Mouse (Mus musculus) hematopoietic stem cell, adult 5-6 weeks (primary cell): ENCODE results near the gene Tatdn2. TPM values are rescaled to one million over a fixed set of nuclear protein-coding genes. Genes with fewer than 3 reads are reported as not detected.
"Not testable (repeated sequence)": the region's sequence is repeated elsewhere in the genome, so short reads cannot be mapped to it uniquely, and the experiment has no call there.

ENCODE experiments used
- ATAC-seq, 2 experiments: fragments of 125-278 bp in 1 of 2; replicated peaks in 1 of 2; 2 replicates each; pipeline ENCODE4 v1.8.0; 2016 to 2017; ENCODE audit warnings: inconsistent platforms in 2 of 2, mild to moderate bottlenecking in 2 of 2, moderate number of reproducible peaks in 2 of 2, low read depth in 1 of 2, moderate TSS enrichment in 1 of 2; ENCODE audit not compliant: low FRiP score in 2 of 2, poor library complexity in 2 of 2, severe bottlenecking in 2 of 2, insufficient read depth in 1 of 2, low TSS enrichment in 1 of 2
- total RNA-seq: library from RNA; stranded (forward); fragments of 172-1452, 232-1000 nt; gene quantifications from 2 replicates; pipeline ENCODE4 v1.2.3, GENCODE M21; 2017

The Tatdn2 gene
- total RNA-seq, 1 experiment from 2014 or later, result 137 TPM

DNA sequence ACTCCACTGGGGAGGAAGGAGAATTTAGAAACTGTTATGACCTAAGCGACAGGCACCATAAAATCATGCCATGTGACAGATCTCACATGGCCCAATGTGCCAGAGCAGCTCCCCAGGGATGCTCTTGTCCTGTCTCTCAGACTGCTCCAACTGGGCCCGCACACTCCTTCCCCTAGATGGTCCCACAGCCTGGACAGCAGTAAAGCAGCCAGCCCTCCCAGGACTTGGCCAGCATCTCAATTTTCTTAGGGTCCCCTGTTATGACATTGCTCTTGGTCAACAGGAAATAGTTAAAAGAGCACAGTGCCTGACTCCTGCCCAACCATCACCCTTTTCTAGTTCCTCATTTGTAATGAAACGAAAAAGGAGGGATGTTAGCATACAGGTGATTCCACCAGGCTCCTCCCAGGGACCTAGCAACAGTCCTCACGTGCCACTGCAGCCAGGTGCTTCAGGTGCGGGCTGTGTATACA is 4.2 kb upstream of the Tatdn2 start:
- no peak for ATAC-seq

DNA sequence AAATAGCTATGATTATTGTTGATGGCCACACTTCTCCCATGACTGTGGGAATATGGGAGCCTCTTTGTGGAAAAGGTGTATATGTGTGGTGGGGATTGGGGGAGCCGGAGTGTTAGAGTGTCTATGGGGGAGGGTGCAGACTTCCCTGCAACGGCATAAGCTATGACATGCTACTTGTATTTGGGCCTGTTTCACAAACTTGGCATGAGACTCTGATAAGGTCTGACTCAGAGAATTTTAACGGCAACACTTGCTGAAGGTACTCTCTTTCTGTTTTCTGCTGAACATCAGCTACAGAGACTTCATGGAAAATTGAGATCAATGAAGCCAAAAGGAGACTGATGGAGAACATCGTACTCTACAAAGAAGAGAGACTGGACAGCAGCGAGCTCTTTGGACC is 3.5 kb upstream of the Tatdn2 start:
- ATAC-seq, result no peak

DNA sequence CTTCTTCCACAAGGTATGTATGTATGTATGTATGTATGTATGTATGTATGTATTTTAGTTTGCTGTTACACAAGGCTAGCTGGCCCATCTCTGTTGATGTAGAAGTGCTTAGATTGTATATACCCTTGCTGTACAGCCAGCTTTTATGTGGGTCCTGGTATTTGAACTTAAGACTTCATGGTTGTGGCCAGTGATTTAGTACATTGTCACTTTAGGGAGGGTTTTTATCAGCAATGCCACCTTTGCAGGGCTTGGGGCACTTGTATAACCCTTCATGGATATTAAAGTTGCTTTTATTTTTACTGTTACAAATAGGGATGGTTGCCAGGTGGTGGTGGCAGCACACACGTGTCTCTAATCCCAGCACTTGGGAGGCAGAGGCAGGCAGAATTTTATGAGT is 1.6 kb upstream of the Tatdn2 start:
- ATAC-seq, result no peak

DNA sequence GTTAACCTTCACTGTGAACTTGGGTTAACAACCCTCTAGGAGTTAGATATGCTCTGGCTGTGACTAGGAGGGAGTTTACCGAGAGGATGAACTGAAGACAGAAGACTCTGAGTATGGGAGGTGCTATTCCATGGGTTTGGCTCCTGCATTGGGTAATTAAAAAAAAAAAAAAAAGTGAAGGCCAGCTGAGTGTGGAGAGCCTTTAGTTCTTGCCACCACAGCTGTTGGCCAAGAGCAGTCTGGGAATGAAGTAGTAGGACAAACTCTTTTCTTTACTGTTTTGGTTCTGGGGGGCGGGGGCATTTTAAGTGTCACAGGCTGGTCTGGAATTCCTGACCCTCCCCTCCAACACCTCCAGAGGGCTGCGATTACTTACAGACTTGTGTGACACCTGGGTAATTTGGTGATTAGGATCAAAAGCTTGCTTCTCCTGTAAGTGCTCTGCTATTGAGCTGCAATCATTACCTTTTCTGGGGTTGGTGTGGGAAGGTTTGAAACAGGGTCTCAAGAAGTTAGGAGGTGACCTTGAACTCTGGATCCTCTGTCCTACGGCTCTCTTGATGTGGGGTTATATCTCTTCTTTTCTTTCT is 989 bp upstream of the Tatdn2 start:
- ATAC-seq, result no peak

DNA sequence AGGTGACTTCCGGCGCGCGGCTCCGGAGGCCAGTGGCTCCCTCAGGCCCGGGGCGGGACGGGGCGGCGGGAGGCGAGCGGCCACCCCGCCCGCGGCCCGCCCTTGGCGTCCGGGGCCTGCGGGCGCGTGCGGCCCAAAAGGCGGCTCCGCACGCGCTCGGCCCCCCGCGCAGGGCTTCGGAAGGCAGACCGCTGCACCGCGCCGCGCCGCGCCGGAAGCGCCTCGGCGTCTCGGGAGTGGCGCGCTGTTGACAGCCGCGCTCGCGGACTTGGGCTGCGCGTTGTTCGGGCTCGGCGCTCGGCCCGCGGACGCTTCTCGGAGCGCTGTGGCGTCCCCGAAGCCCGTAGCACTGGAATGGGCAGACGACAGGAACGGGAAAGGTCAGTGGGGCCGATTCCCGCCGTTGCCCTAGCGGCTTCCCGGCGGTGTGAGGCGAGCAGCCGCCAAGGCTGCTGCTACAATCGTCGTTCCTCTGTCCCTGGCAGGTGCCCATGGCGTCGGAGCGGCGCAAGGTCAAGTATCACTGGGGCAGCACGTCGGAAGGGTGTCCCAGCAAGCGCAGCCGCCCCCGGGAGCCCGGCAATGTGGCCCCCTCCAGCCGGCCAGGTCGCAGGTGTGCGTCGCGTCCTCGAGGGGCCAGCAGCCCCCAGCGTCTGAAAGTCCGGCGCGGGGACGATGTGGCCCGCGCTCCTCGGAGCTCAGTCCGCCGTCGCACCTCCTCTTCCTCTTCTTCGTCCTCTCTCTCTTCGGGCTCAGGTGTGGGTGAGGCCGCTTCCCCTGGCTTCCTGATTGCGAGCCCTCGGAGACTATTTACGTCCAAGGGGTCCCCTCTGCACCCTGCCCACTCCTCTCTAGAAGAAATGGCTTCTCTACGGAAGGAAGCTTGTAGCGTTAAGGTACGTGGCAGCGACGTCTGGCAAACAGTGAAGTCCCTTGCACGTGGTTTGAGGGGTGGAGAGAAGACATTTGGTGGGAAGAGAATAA is 664 bp downstream of the Tatdn2 start:
- ATAC-seq, result no peak

DNA sequence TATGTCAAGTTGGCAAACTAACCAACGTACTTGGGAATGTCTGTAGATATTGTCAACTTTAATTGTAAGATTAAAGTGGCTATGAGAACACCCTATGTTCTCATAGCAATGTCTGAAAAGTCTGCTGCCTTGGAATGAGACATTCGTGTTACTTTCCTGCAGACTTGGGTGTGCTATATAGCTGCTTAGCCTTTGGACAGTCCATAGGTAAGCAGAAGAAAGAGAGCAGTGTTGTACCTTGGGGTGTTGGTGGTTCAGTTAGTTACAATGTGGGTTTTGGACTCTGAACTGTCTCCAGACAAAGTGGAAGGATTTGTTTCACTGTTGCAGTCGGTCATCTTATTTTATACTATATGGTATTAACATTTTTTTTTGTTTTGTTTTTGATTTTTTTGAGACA is 15.9 kb downstream of the Tatdn2 start:
- ATAC-seq, result no peak

GRCm38 (mm10) chr6:113713389-113713788 is 16.5 kb downstream of the Tatdn2 start:
- ATAC-seq, result not testable (repeated sequence)

DNA sequence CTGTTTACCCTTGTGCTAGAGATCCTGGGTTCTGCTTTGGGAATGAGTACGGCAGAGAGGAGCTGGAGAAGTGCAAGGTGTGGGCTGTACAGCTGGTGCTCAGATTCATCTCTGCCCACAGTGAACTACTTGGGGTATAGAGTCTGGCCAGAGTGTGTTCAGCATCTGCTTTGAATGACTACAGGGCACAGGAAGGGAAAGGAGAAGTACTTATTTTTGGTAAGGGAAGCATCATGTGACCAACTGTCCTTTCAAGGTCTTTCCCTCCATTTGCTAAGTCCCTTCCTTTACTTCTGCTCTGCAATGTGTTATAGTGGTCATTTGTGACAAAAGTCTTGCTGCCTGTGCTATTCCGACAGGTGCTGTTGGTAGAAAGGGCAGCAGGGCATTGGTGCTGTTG is 17.4 kb downstream of the Tatdn2 start:
- ATAC-seq, result peak; percentile 52 to 55; a peak in 2 of 4 replicates

- ATAC-seq, result no peak
Measured at GRCm38 (mm10) chr6:113714797-113715196, 17.9 kb downstream of the Tatdn2 start.

- ATAC-seq, result no peak
Measured at GRCm38 (mm10) chr6:113717541-113717940, 20.7 kb downstream of the Tatdn2 start.

GRCm38 (mm10) chr6:113719878-113720277 is 23.0 kb downstream of the Tatdn2 start, which contains the start of gene Ghrl:
Ghrl (minus strand) TSS chr6:113719880.
- ATAC-seq, result no peak

DNA sequence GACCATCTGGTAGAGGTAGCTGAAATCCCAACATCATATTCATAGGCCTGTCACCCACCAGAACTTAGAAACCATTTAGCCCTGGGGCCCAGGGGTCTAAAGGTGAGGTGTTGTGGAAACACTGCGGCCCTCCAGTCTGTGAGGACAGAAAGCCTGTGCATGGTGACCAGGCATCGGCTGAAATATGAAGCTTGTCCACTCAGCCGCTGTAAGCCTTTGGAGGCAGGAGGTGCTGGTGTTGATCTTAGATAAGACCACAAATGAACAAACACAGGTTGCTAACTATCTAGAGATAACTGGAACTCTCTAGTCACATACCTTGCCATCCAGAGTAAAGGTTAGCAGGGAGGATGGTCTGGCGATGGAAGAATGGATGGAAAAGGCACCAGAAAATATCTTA is 24.2 kb downstream of the Tatdn2 start:
- ATAC-seq, result no peak

GRCm38 (mm10) chr6:113728181-113728580 is 31.3 kb downstream of the Tatdn2 start:
- no peak for ATAC-seq

DNA sequence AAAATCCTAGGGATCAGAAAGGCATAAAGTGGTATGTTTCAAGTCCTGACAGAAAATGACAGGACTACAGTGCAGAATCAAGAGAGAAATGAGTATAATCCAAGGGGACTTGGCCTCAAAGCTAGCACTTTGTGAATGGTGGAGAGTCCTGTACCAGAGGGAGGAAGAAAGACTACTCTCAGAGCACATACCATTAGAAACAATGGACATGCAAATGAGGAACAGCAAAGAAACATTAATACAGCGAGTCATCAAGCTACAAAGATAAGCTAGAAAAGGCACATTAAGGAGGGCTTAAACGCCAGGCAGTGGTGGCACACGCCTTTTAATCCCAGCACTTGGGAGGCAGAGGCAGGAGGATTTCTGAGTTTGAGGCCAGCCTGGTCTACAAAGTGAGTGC is 34.4 kb downstream of the Tatdn2 start:
- ATAC-seq, result no peak

DNA sequence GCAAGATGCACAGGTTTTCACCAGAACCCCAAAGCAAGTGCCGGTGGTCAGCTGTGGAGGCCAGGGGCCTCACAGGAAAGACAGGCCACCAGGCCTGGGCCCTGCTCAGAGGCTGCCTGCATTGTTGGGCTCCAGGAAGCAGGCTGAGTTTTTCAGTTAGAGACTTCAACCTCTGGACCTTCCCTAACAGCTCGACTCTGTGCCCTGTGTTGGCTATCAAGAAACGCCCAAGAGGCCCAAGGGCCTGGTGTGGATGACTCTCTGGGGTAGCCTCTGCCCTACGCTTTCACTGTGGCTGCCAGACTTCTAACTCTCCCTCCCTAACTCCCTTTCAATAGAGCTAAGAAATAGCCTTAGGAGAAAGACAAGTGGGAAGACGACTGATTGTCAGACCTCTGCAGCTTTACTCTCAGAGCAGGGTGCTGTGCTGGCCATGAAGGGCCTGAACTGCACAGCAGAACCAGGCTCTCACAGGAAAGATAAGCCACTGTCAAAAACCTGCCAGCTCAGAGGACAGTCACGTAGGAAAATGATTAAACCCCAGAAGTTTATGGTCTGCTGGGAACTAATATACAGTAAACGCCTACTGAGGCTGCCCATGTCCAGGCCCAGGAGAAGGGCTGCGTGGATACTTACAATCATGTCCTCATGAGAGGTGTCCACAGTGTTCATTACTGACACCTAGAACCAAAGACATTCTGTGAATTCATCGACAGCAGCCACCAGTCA is 40.6 kb downstream of the Tatdn2 start:
- ATAC-seq, result no peak

DNA sequence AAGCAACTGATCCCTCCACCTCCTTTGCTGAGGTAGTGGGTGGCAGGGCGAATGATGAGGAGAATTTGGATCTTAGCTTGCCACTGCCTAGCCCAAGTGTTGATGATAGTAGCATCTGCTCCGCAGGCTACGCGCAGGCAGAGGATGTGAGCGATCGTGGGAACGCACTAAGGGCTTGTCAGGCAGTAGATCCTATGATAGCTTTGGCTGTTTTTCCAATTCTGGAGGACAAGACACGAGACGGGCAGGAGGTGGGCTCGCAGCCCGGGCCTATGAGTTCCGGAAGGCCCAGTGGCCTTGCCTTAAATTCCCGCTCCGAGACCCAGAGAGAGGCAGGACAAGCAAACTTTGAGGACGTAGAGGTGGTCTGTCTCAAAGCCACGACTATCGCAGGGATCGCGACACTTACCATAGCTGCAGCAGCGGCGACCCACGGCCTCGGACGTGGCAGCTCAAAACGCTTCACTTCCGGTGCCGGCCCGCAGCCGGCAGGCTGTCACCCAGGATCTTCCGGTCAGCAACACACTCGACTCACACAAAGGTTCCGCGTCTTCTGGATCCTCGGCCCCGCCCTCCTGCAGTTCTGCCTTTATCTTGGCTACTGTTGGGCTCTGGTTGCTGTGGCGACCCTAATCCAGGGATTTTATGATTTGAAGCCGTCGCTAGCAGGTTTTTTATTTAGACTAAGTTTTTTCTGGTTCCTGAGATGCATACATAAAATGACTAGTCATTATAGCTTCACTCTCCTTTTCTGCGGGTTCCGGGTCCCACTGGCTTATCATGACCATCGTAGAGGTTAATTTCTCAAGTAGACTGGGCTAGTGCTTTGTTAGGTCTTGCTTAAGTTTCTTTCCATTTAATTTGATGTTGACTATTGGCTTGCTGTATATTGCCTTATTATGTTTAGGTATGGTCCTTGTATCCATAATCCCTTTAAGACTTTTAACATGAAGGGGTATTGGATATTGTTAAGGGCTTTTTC is 43.7 kb downstream of the Tatdn2 start, which contains the start of gene Sec13:
Sec13 (minus strand) TSS at position 508 of the 982 bp plus-strand sequence.
- peak; percentile 87 to 94 for ATAC-seq

DNA sequence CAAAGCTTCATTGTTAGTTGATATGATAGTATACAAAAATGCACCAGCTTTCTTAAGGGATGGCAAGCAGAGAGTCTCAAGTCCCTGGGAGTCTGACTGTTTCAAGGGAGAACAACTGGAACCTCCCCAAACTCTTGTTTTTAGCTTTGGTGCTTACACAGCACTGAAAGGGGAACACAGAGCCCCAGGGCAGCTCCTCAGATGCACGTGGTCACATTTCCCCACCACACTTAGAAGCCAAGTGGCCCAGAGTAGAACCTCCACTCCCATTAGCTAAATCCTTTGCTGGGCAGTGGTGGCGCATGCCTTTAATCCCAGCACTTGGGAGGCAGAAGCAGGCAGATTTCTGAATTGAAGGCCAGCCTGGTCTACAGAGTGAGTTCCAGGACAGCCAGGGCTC is 44.6 kb downstream of the Tatdn2 start:
- no peak for ATAC-seq
